Mouse (Mus musculus): Measurements from ENCODE around the gene Acot7. TPM values are rescaled to one million over a fixed set of nuclear protein-coding genes. Genes with fewer than 3 reads are reported as not detected.

The Acot7 gene
- polyA plus RNA-seq, 1 experiment = not detected

GRCm38 (mm10) chr4:152305991-152306390 is 128.1 kb downstream of the Acot7 start:
- TF ChIP-seq CTCF (IDR thresholded peaks at IDR 0.05; ENCODE audit: insufficient read depth, low read depth, low read length) (no peak), POLR2A (IDR thresholded peaks at IDR 0.05; ENCODE audit: insufficient read depth, low read depth, low read length) (no peak)
- Histone ChIP-seq H3K4me1 (ENCODE audit: control insufficient read depth, insufficient read depth, low read length) (peaks cover 23% of the 10 kb centered on the region), H3K4me3 (ENCODE audit: insufficient read depth, low read depth, low read length) (no peak overlapping the region), H3K27ac (ENCODE audit: insufficient read depth, low read depth, low read length) (no peak overlapping the region; the same call in 1 of the 2 replicates)
- 65% methylated on average over 6 of the region's 6 CpGs for WGBS

- TF ChIP-seq POLR2A (IDR thresholded peaks at IDR 0.05; ENCODE audit: insufficient read depth, low read depth, low read length) (no peak), CTCF (IDR thresholded peaks at IDR 0.05; ENCODE audit: insufficient read depth, low read depth, low read length) (no peak)
- 61% methylated on average over 9 of the region's 9 CpGs for whole genome bisulfite sequencing
- no peak overlapping the region for H3K4me3 ChIP-seq (ENCODE audit: insufficient read depth, low read depth, low read length)
- H3K27ac ChIP-seq (ENCODE audit: insufficient read depth, low read depth, low read length) = no peak overlapping the region
- H3K4me1 ChIP-seq (ENCODE audit: control insufficient read depth, insufficient read depth, low read length) = peaks cover 26% of the 10 kb centered on the region
These were observed 129.6 kb downstream of the Acot7 start for GRCm38 (mm10) chr4:152307542-152307941.

GRCm38 (mm10) chr4:152312186-152312585 is 134.3 kb downstream of the Acot7 start:
- Histone ChIP-seq H3K4me3 (ENCODE audit: insufficient read depth, low read depth, low read length) (no peak overlapping the region), H3K27ac (ENCODE audit: insufficient read depth, low read depth, low read length) (no peak overlapping the region), H3K4me1 (ENCODE audit: control insufficient read depth, insufficient read depth, low read length) (peaks cover 31% of the 10 kb centered on the region)
- WGBS = 25% methylated on average over 14 of the region's 14 CpGs
- TF ChIP-seq CTCF (IDR thresholded peaks at IDR 0.05; ENCODE audit: insufficient read depth, low read depth, low read length) = no peak

- H3K4me3 ChIP-seq (ENCODE audit: insufficient read depth, low read depth, low read length) = peak overlapping the region; percentile 27
- WGBS = under 1% methylated on average over 29 of the region's 29 CpGs
- H3K4me1 ChIP-seq (ENCODE audit: control insufficient read depth, insufficient read depth, low read length) = peaks cover 25% of the 10 kb centered on the region
- H3K27ac ChIP-seq (ENCODE audit: insufficient read depth, low read depth, low read length) = no peak overlapping the region
- TF ChIP-seq CTCF (IDR thresholded peaks at IDR 0.05; ENCODE audit: insufficient read depth, low read depth, low read length) (no peak), POLR2A (IDR thresholded peaks at IDR 0.05; ENCODE audit: insufficient read depth, low read depth, low read length) (no peak)
These were observed 135.3 kb downstream of the Acot7 start for GRCm38 (mm10) chr4:152313211-152313632.

GRCm38 (mm10) chr4:152313934-152314333 is 136.0 kb downstream of the Acot7 start:
- no peak overlapping the region for H3K4me3 ChIP-seq (ENCODE audit: insufficient read depth, low read depth, low read length)
- H3K27ac ChIP-seq (ENCODE audit: insufficient read depth, low read depth, low read length) = no peak overlapping the region
- TF ChIP-seq CTCF (IDR thresholded peaks at IDR 0.05; ENCODE audit: insufficient read depth, low read depth, low read length) (no peak), POLR2A (IDR thresholded peaks at IDR 0.05; ENCODE audit: insufficient read depth, low read depth, low read length) (no peak)
- peaks cover 29% of the 10 kb centered on the region for H3K4me1 ChIP-seq (ENCODE audit: control insufficient read depth, insufficient read depth, low read length)

GRCm38 (mm10) chr4:152315498-152316213 is 137.7 kb downstream of the Acot7 start:
- H3K4me1 ChIP-seq (ENCODE audit: control insufficient read depth, insufficient read depth, low read length) = peaks cover 29% of the 10 kb centered on the region
- 1% methylated on average over 43 of the region's 43 CpGs for WGBS
- no peak overlapping the region for H3K27ac ChIP-seq (ENCODE audit: insufficient read depth, low read depth, low read length)
- TF ChIP-seq POLR2A (IDR thresholded peaks at IDR 0.05; ENCODE audit: insufficient read depth, low read depth, low read length) = no peak
- TF ChIP-seq CTCF (IDR thresholded peaks at IDR 0.05; ENCODE audit: insufficient read depth, low read depth, low read length) = no peak
- peak overlapping the region; percentile 34 for H3K4me3 ChIP-seq (ENCODE audit: insufficient read depth, low read depth, low read length)

GRCm38 (mm10) chr4:152317631-152318033 is 139.7 kb downstream of the Acot7 start:
- H3K4me3 ChIP-seq (ENCODE audit: insufficient read depth, low read depth, low read length) = no peak overlapping the region
- H3K4me1 ChIP-seq (ENCODE audit: control insufficient read depth, insufficient read depth, low read length) = peaks cover 25% of the 10 kb centered on the region
- H3K27ac ChIP-seq (ENCODE audit: insufficient read depth, low read depth, low read length) = no peak overlapping the region
- TF ChIP-seq POLR2A (IDR thresholded peaks at IDR 0.05; ENCODE audit: insufficient read depth, low read depth, low read length) = no peak
- no peak for TF ChIP-seq CTCF (IDR thresholded peaks at IDR 0.05; ENCODE audit: insufficient read depth, low read depth, low read length)
- 82% methylated on average over 6 of the region's 6 CpGs for WGBS

GRCm38 (mm10) chr4:152318517-152319234 is 140.7 kb downstream of the Acot7 start, which contains the start of gene Rnf207:
Rnf207 (minus strand) TSS chr4:152318993.
- TF ChIP-seq CTCF (IDR thresholded peaks at IDR 0.05; ENCODE audit: insufficient read depth, low read depth, low read length) (peak; percentile 64), POLR2A (IDR thresholded peaks at IDR 0.05; ENCODE audit: insufficient read depth, low read depth, low read length) (no peak)
- H3K4me3 ChIP-seq (ENCODE audit: insufficient read depth, low read depth, low read length) = no peak within 1 kb of the TSS
- no peak within 1 kb of the TSS for H3K27ac ChIP-seq (ENCODE audit: insufficient read depth, low read depth, low read length)
- peaks cover 14% of the 10 kb centered on the region for H3K4me1 ChIP-seq (ENCODE audit: control insufficient read depth, insufficient read depth, low read length)
- WGBS = 9% methylated on average over 26 of the region's 26 CpGs

Other genes starting within 250 kb of the Acot7 start
- gene Dnajc11, start 244.4 kb upstream of the Acot7 start, polyA plus RNA-seq (2012; ENCODE audit: insufficient read depth, insufficient read length, low replicate concordance, missing spikeins) = not detected in 2 replicates
- gene Thap3, start 189.1 kb upstream of the Acot7 start, polyA plus RNA-seq (2012; ENCODE audit: insufficient read depth, insufficient read length, low replicate concordance, missing spikeins) = not detected in 2 replicates
- not detected in 2 replicates for gene Phf13, start 181.9 kb upstream of the Acot7 start, polyA plus RNA-seq (2012; ENCODE audit: insufficient read depth, insufficient read length, low replicate concordance, missing spikeins)
- gene Klhl21, start 169.3 kb upstream of the Acot7 start, polyA plus RNA-seq (2012; ENCODE audit: insufficient read depth, insufficient read length, low replicate concordance, missing spikeins) = not detected in 2 replicates
- not detected in 2 replicates for gene Zbtb48, start 150.5 kb upstream of the Acot7 start, polyA plus RNA-seq (2012; ENCODE audit: insufficient read depth, insufficient read length, low replicate concordance, missing spikeins)
- not detected in 2 replicates for gene Tas1r1, start 139.6 kb upstream of the Acot7 start, polyA plus RNA-seq (2012; ENCODE audit: insufficient read depth, insufficient read length, low replicate concordance, missing spikeins)
- gene Nol9, start 138.8 kb upstream of the Acot7 start, polyA plus RNA-seq (2012; ENCODE audit: insufficient read depth, insufficient read length, low replicate concordance, missing spikeins) = not detected in 2 replicates
- not detected in 2 replicates for gene Plekhg5, start 105.6 kb upstream of the Acot7 start, polyA plus RNA-seq (2012; ENCODE audit: insufficient read depth, insufficient read length, low replicate concordance, missing spikeins)
- not detected in 2 replicates for gene Tnfrsf25, start 62.2 kb upstream of the Acot7 start, polyA plus RNA-seq (2012; ENCODE audit: insufficient read depth, insufficient read length, low replicate concordance, missing spikeins)
- gene Espn, start 25.8 kb upstream of the Acot7 start, polyA plus RNA-seq (2012; ENCODE audit: insufficient read depth, insufficient read length, low replicate concordance, missing spikeins) = not detected in 2 replicates
- gene Hes2, start 19.3 kb upstream of the Acot7 start, polyA plus RNA-seq (2012; ENCODE audit: insufficient read depth, insufficient read length, low replicate concordance, missing spikeins) = not detected in 2 replicates
- gene Gpr153, start 96.1 kb downstream of the Acot7 start, polyA plus RNA-seq (2012; ENCODE audit: insufficient read depth, insufficient read length, low replicate concordance, missing spikeins) = not detected in 2 replicates
- not detected in 2 replicates for gene Hes3, start 113.5 kb downstream of the Acot7 start, polyA plus RNA-seq (2012; ENCODE audit: insufficient read depth, insufficient read length, low replicate concordance, missing spikeins)
- not detected in 2 replicates for gene Icmt, start 119.1 kb downstream of the Acot7 start, polyA plus RNA-seq (2012; ENCODE audit: insufficient read depth, insufficient read length, low replicate concordance, missing spikeins)
- not detected in 2 replicates for gene Rnf207, start 140.9 kb downstream of the Acot7 start, polyA plus RNA-seq (2012; ENCODE audit: insufficient read depth, insufficient read length, low replicate concordance, missing spikeins)
- gene Rpl22, start 147.6 kb downstream of the Acot7 start, polyA plus RNA-seq (2012; ENCODE audit: insufficient read depth, insufficient read length, low replicate concordance, missing spikeins) = not detected in 2 replicates
- 36.3 TPM in 1 of 2 replicates, not detected in the other for gene Chd5, start 160.5 kb downstream of the Acot7 start, polyA plus RNA-seq (2012; ENCODE audit: insufficient read depth, insufficient read length, low replicate concordance, missing spikeins)